Mouse (Mus musculus): ENCODE data around the gene Methig1. TPM values are rescaled to one million over a fixed set of nuclear protein-coding genes. Genes with fewer than 3 reads are reported as not detected.
"Not testable (repeated sequence)": the region's sequence is repeated elsewhere in the genome, so short reads cannot be mapped to it uniquely, and the experiment has no call there.

Gene Methig1
- total and polyA plus RNA-seq, 2 experiments from 2014 or later, result 0.31 TPM; not detected in 1

DNA sequence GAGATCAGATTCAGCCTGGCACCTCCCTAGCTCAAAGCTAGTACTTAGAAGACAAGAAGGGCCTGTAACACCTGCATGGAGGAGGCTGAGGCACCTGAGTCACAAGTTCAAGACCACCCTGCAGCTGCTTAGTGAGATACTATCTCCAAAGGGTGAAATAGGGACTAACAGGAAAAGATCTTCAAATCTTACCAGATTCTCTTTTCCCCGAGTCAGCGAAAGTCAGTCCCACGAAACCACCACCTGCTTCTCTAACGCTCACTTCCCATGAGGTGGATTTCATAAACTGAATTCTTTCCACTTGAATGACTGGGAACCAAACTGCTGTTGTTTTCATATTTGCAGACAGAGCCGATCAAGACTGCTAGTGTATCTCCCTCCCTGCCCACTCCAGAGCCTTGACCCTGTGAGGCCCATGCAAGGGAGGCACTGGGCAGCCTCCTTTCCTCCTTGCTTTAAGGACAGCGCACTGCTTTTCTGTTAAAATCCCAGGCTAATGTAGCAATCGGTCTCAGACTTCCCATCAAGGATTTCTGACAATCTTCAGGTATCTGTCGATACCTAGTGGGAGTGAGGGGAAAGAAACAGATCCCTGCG is 65.0 kb downstream of the Methig1 start:
- H3K4me2 ChIP-seq (ENCODE audit: low read depth, low read length), result no peak overlapping the region
- ATAC-seq, result no peak
- no peaks in the 10 kb centered on the region for H3K36me3 ChIP-seq (ENCODE audit: insufficient read depth, low read length)
- H3K9me3 ChIP-seq (ENCODE audit: low read length), result no peaks in the 10 kb centered on the region
- WGBS, result 79% methylated on average over 9 of the region's 9 CpGs
- no peak for DNase-seq (ENCODE audit: low spot score)
- H3K27me3 ChIP-seq (ENCODE audit: insufficient read depth, low read length), result no peaks in the 10 kb centered on the region
- no peak overlapping the region for H3K9ac ChIP-seq (replicated peaks; ENCODE audit: low read length)
- no peak overlapping the region for H3K4me3 ChIP-seq (ENCODE audit: low read length)
- H3K4me1 ChIP-seq (ENCODE audit: insufficient read depth, low read length), result peaks cover 13% of the 10 kb centered on the region; the same call in 1 of the 2 replicates
- no peak overlapping the region for H3K27ac ChIP-seq
- TF ChIP-seq CTCF (IDR thresholded peaks at IDR 0.05; ENCODE audit: low read depth), result no peak

DNA sequence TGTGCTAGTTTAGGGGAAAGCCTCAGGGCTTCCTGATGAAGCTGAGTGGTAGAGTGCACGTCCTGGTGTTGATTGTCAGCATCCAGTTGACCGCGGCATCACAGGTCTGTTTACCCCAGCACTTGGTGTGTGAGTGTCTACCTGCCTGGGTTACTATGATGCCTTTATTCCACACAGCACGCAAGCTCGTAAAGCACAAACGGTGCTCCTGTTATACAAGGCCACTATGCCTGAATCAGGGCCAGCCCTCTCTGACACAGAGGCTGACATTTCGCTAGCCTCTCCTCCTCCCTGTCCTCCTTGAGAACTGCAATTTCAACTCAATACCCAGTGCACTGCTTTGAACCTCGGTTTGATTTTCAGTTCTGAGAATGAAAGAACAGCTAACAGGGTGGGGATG is 66.4 kb downstream of the Methig1 start:
- TF ChIP-seq CTCF (IDR thresholded peaks at IDR 0.05; ENCODE audit: low read depth), result no peak
- Histone ChIP-seq H3K4me2 (ENCODE audit: low read depth, low read length) (no peak overlapping the region), H3K9me3 (ENCODE audit: low read length) (no peaks in the 10 kb centered on the region), H3K4me3 (ENCODE audit: low read length) (no peak overlapping the region), H3K27ac (0 out of 2 replicates have a peak overlapping the region, but pooled peaks have one; percentile 15), H3K4me1 (ENCODE audit: insufficient read depth, low read length) (peaks cover 17% of the 10 kb centered on the region; the same call in 1 of the 2 replicates), H3K9ac (replicated peaks; ENCODE audit: low read length) (no peak overlapping the region), H3K36me3 (ENCODE audit: insufficient read depth, low read length) (no peaks in the 10 kb centered on the region), H3K27me3 (ENCODE audit: insufficient read depth, low read length) (no peaks in the 10 kb centered on the region)
- ATAC-seq, result no peak
- no peak for DNase-seq (ENCODE audit: low spot score)
- 72% methylated on average over 8 of the region's 8 CpGs for WGBS

DNA sequence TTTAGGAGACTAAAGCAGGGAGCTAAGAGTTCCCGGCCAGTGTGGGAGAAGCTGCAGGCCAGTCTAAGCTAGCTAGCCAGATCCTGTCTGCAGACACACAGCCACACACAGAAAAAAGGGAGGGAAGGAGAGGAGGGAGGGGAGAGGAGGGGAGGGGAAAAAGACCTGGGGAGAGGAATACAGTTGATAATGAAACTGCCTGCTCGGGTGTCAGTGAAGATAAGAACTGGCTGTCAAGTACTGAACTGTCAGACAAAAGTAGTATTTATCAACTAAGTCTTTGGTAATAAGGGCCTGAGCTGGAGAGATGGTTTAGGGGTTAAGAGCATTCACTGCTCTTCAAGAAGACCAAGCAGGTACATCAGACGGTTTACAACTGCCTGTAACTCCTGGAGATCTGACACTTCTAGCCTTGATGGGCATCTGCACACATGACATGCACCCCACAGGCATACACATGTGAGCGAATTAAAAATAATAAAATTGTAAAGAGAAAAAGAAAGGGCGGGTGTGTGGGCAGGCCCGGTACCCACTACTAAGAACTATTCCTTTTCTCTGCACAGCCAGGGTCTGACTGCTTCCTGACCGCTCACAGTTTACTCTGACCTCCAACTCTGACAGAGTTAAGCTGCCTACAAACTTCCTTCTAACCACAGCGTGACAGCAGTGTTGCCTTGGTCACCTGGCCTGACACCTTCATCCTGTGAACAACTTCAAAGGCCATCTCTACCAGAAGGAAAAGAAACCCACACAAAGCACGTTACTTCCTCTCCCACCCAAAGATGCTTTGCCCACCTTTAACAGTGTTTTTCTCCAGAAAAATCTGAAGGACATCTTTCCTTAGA is 67.2 kb downstream of the Methig1 start:
- ATAC-seq, result no peak
- no peak for DNase-seq (ENCODE audit: low spot score)
- Histone ChIP-seq H3K27ac (no peak overlapping the region), H3K36me3 (ENCODE audit: insufficient read depth, low read length) (no peaks in the 10 kb centered on the region), H3K9me3 (ENCODE audit: low read length) (no peaks in the 10 kb centered on the region), H3K4me1 (ENCODE audit: insufficient read depth, low read length) (peaks cover 17% of the 10 kb centered on the region; the same call in 1 of the 2 replicates), H3K9ac (replicated peaks; ENCODE audit: low read length) (no peak overlapping the region), H3K27me3 (ENCODE audit: insufficient read depth, low read length) (no peaks in the 10 kb centered on the region), H3K4me2 (ENCODE audit: low read depth, low read length) (no peak overlapping the region), H3K4me3 (ENCODE audit: low read length) (no peak overlapping the region)
- WGBS, result 70% methylated on average over 9 of the region's 9 CpGs
- TF ChIP-seq CTCF (IDR thresholded peaks at IDR 0.05; ENCODE audit: low read depth), result no peak

DNA sequence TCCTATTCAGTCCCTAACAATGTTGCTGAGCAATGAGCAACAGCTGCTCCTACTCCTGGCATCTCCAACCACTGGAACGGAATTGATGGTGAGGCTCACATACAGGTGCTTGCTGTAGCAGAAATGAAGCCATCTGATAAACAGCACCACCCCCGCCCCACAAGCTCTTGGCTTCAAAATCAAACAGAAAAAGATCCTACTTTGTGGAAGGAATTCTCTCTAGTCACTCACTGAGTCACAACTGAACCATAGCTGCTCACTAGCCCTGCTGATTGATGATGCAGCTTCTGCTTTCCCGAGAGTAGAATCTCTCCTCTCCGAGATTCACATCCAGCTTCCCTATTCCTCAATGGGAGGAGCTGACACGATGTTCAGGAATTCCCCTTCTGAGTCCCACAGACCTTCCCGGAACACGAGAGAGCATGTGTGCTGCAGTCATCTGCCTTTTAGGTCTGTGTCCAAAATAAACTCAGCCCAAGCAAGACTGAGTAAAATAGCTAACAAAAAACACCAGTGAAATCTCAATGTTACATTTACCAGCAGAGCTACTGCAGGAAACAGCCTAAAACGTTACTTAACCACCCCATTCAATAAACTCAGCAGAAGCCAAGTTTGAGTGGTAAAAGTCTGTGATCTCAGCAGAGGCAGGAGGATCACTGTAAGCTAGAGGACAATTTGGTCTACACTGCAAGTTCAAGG is 68.3 kb downstream of the Methig1 start:
- TF ChIP-seq CTCF (IDR thresholded peaks at IDR 0.05; ENCODE audit: low read depth), result no peak
- DNase-seq (ENCODE audit: low spot score), result no peak
- no peaks in the 10 kb centered on the region for H3K9me3 ChIP-seq (ENCODE audit: low read length)
- H3K27ac ChIP-seq, result no peak overlapping the region
- H3K36me3 ChIP-seq (ENCODE audit: insufficient read depth, low read length), result no peaks in the 10 kb centered on the region
- ATAC-seq, result no peak
- H3K4me2 ChIP-seq (ENCODE audit: low read depth, low read length), result peak overlapping the region; percentile 97
- H3K9ac ChIP-seq (replicated peaks; ENCODE audit: low read length), result peak overlapping the region; percentile 13; the same call in 1 of the 2 replicates
- H3K4me1 ChIP-seq (ENCODE audit: insufficient read depth, low read length), result peaks cover 17% of the 10 kb centered on the region; the same call in 1 of the 2 replicates
- peak overlapping the region; percentile 90 for H3K4me3 ChIP-seq (ENCODE audit: low read length)
- H3K27me3 ChIP-seq (ENCODE audit: insufficient read depth, low read length), result no peaks in the 10 kb centered on the region
- WGBS, result 35% methylated on average over 8 of the region's 8 CpGs

DNA sequence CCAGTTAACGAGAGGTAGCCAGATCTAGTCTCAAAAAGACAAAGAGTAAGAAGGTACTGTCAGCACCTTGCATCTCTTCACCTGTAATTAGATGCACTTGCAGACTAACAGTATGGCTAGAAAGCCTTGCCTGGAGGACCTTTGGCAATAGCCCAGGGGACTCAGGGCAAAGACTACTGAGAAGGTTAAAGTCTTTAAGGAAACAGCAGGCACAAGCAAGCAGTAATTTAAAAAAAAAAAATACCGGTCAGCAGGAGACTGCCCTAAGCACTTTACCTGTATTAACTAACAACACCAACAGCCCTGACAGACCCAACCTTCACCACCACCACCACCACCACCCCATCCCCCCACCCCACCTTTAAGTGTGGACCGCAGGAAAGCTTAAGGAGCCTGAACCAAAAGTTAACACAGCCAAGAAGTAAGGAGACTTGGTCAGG is 68.8 kb downstream of the Methig1 start, which contains the start of gene Gm5475:
Gene Gm5475, plus strand, starts transcription at position 390 of the 440 bp plus-strand sequence.
- H3K9ac ChIP-seq (replicated peaks; ENCODE audit: low read length), result peak within 1 kb of the TSS; percentile 91
- peak within 1 kb of the TSS; percentile 97 for H3K4me2 ChIP-seq (ENCODE audit: low read depth, low read length)
- not testable (repeated sequence) for ATAC-seq; DNase-seq (ENCODE audit: low spot score); H3K36me3 ChIP-seq (ENCODE audit: insufficient read depth, low read length); H3K27me3 ChIP-seq (ENCODE audit: insufficient read depth, low read length); H3K9me3 ChIP-seq (ENCODE audit: low read length)
- H3K4me1 ChIP-seq (ENCODE audit: insufficient read depth, low read length), result peaks cover 17% of the 10 kb centered on the region; the same call in 1 of the 2 replicates
- peak within 1 kb of the TSS; percentile 90 for H3K4me3 ChIP-seq (ENCODE audit: low read length)
- WGBS, result 30% methylated on average over 3 of the region's 3 CpGs
- H3K27ac ChIP-seq, result peak within 1 kb of the TSS; percentile 54

DNA sequence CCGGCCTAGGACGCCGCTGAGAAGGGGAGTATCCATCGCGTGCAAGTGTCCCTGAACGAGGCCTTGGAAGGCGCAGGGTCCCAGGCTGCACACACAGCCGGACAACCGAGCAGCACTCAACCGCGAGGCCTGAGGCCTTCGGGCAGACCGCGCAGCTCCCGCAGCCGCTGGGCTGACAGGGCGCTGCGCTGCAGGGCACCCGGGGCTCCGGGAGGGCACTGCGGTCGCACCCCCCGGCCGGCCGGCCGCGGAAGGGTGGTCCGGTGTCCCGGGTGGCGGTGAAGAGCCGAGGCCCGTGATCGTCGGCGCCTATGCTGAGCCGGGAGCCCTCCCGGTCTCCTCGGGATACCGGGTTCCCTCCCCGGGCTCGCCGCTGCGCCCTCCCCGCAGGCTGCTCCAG is 69.5 kb downstream of the Methig1 start:
- Histone ChIP-seq H3K27ac (peak overlapping the region; percentile 54), H3K27me3 (ENCODE audit: insufficient read depth, low read length) (no peaks in the 10 kb centered on the region), H3K4me3 (ENCODE audit: low read length) (peak overlapping the region; percentile 90), H3K4me1 (ENCODE audit: insufficient read depth, low read length) (peaks cover 17% of the 10 kb centered on the region; the same call in 1 of the 2 replicates), H3K4me2 (ENCODE audit: low read depth, low read length) (peak overlapping the region; percentile 97), H3K36me3 (ENCODE audit: insufficient read depth, low read length) (no peaks in the 10 kb centered on the region), H3K9me3 (ENCODE audit: low read length) (no peaks in the 10 kb centered on the region), H3K9ac (replicated peaks; ENCODE audit: low read length) (peak overlapping the region; percentile 91)
- ATAC-seq (peak; percentile 36), DNase-seq (ENCODE audit: low spot score) (peak; percentile 18)
- WGBS, result under 1% methylated on average over 35 of the region's 44 CpGs
- no peak for TF ChIP-seq CTCF (IDR thresholded peaks at IDR 0.05; ENCODE audit: low read depth)

Measured in hindbrain, postnatal 0 days (tissue).